Mouse (Mus musculus) spleen, embryonic (tissue): ENCODE measurements around the gene Tmem63c.

Experiments
- CTCF ChIA-PET: fragments of 350-600 bp; sonication (Branson Sonifier 250); formaldehyde crosslinking; loops from one replicate; lab custom pipeline; 2022; lab: Charles Lee

The Tmem63c gene

DNA sequence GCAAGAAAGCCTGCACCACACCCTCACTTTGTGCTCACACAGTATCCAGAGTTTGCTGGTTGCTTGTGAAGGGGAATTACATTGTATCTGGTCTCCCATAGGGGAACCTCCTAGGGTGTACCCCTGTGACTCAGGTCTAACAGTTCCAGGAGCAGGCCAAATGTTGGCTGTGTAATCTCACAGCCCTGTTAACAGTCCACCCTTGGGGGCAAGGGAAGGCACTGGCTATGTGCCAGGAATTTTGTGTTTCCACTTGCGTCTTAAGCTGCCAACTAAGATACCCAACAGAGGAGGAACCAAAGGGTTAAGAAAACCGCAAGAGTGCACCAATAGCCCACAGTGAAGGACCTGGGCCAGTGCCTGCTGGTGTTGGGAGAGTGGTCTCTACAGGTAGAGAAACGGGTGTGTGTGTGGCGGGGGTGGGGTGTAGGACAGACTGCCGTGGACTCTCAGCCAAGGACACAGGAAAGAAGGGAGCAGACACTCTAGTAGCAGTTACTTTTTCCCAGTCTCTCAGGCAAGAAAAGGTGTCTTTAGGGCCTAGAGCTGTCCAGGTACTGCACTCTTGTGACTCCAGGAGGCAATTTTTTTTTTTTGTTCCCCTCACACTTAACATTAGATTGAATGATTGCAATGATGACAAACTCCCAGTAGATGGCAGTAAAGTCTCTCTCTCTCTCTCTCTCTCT, 20.8 kb upstream of the Tmem63c start:
- CTCF ChIA-PET: interaction anchor here (0.7 kb wide), 1 partner anchor 9 kb away, joined by 5 read pairs; no protein-coding TSS in a partner anchor

DNA sequence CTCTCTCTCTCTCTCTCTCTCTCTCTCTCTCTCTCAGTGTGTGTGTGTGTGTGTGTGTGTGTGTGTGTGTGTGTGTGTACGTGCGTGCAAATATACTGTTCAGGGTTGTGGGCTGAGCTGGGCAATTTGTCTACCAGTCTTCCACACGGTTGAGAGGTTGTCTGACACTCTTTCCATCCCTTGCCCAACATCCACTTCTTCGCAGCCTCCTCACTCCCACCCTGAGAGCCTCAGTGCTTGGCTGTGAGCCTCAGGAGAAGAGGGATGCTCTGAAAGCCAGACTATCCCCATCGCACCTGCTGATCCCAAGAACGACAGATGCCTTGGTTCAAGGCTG, 20.3 kb upstream of the Tmem63c start:
- CTCF ChIA-PET: interaction anchor here (0.7 kb wide), 1 partner anchor 9 kb away, joined by 5 read pairs; no protein-coding TSS in a partner anchor

- CTCF ChIA-PET: interaction anchor here (0.7 kb wide), 1 partner anchor 882 kb away, joined by 6 read pairs; no protein-coding TSS in a partner anchor
Measured at GRCm38 (mm10) chr12:87002209-87002608, 18.9 kb upstream of the Tmem63c start.

DNA sequence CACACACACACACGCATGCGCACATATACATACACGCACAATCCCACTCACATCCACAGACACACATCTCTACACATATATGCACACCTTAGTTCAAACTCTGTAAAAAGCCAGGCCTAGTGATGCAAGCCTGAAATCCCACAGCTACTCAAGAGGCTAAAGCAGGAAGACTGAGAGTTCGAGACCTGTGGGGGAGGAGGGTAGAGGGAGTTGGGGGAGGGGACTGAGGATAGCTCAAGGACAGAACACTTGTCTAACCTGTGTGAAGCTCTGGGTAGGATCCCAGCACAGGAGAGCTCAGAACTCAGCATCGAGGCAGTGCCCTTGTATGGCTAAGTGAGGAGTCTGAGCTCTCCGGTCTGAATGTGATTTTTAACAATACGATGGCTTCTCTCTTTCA, 18.3 kb upstream of the Tmem63c start:
- CTCF ChIA-PET: interaction anchor here (0.7 kb wide), 1 partner anchor 883 kb away, joined by 6 read pairs; no protein-coding TSS in a partner anchor

- CTCF ChIA-PET: no interaction called here
Measured at GRCm38 (mm10) chr12:87003606-87004005, 17.5 kb upstream of the Tmem63c start.

DNA sequence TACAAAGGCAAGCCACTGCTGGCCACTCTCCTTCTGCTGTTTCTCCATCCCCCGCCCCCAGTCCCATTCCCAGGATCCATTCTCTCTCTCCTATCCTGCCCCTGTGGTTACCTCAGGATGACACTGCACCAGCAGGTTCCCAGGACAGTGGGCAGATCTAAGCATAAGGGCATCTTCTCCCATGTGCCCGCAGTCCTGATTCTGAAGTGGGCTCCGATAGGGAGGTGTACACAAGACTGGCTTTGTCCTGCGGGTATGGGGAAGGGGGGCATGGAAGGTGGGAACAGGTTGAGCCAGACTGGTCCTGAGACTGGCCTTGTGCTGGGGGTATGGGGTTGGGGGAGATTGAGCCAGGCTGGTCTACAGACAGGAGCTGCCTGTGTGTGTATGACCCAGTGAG, 16.5 kb upstream of the Tmem63c start:
- CTCF ChIA-PET: no interaction called here

- CTCF ChIA-PET: no interaction called here
Measured at GRCm38 (mm10) chr12:87017041-87017440, 4.1 kb upstream of the Tmem63c start.

DNA sequence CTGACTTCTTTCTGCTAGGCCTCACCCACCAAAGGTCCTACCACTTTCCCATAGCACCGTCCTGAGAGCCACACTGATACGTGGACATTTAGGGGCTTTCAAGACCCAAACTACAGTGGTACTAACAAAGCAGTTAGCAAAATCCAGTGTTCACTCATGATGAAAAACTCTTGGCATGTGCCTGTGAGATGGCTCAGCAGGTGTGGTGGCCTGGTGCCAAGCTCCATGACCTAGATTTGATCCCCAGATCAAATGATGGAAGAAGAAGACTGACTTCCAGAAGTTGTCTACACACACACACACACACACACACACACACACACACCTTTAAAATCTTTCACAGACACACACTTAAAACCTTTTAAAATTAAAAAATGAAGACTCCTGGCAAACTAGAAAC, 2.4 kb upstream of the Tmem63c start:
- CTCF ChIA-PET: no interaction called here

DNA sequence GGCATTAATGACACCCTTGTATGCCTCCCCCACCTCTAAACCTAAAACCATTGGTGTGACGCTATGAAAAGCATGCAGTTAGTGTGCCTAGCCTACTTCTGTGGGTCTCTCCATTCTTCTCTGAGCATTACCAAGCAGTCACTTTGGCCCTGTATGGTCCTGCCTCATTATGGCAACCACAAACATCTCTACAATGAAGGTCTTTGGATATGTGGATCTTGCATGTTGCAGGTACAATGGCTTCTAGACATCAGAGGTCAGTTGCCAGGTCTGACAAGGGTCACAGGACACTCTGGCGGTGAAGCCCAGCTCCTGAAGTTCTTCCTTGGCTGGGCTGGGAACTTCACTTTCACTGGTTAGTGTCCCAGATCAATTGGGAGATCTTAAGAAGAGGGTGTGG, 866 bp downstream of the Tmem63c start:
- CTCF ChIA-PET: no interaction called here

GRCm38 (mm10) chr12:87023456-87023855, 2.3 kb downstream of the Tmem63c start:
- CTCF ChIA-PET: no interaction called here

- CTCF ChIA-PET: no interaction called here
Measured at GRCm38 (mm10) chr12:87026109-87026870, 5.2 kb downstream of the Tmem63c start.

GRCm38 (mm10) chr12:87026871-87027240, 5.7 kb downstream of the Tmem63c start:
- CTCF ChIA-PET: no interaction called here

DNA sequence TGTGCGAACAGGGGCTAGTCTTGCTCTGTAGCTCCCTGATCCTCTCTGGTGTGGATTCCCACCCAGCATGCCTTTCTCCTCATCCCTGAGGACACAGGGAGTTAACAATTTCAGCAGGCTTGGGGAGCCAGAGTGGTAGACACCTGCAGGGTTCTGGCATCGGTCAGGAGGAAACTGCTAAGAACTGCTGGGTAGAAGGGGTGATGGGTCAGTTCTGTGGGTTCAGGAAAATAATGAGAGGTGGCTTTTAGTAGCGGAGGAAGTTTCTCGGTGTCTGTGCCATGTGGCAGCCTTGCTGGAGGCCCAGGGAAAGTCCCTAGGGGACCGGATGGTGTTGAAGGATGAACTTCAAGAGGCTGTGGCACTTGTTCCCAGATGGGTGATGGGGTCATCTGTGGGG, 6.3 kb downstream of the Tmem63c start:
- CTCF ChIA-PET: no interaction called here

DNA sequence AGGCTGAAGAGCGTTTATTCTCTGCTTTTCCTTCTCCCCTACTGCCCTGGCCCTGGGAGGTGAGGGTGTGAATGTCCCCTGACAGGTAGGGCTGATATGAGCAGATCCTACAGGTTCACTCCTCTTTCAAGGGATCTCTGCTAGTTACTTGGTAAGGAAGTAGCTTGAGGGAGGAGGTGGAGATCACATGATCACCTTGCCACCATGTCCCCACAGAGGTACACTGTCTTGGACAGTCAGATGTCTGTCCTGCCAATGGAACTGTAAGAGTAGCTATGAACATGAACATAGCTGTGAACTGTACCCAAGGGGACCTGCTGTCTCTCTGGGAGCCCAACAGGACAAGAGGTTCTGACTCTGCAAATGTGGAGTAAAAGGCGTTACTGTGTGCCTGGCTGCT, 6.9 kb downstream of the Tmem63c start:
- CTCF ChIA-PET: no interaction called here

DNA sequence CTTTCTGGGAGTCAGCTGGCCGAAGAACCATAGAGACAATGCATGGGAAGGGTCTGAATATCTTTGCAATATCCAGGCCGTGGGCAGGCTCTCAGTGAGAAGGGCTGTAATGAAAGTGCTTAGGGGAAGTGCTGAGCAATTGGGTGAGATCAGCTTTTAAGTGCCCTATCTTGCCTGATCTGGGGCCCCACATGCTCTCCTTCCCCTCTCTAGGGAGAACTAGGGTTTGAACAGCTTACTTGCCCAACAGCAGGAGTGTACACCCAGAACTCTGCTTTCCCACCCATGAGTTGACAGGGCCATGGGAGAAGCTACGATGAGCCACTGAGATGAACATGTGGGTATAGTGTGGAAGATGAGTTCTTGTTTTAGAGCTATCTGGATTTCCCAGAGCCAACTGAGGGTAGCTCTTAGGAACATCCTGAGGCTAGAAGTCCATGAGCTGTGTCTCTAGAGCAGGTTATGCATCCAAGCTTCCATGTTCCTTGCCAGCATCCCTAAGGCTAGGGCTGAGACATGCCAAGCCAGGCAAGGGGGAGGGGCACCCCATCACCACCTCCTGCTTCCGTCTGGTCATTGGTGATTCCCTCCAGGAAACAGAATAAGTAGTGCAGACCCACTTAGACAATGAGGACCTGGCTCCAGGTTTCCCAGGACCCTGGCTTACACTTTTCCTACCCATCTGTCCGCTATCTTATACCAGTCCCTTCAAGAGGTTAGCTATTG, 8.3 kb downstream of the Tmem63c start:
- CTCF ChIA-PET: no interaction called here

GRCm38 (mm10) chr12:87031163-87031763, 10.1 kb downstream of the Tmem63c start:
- CTCF ChIA-PET: no interaction called here

DNA sequence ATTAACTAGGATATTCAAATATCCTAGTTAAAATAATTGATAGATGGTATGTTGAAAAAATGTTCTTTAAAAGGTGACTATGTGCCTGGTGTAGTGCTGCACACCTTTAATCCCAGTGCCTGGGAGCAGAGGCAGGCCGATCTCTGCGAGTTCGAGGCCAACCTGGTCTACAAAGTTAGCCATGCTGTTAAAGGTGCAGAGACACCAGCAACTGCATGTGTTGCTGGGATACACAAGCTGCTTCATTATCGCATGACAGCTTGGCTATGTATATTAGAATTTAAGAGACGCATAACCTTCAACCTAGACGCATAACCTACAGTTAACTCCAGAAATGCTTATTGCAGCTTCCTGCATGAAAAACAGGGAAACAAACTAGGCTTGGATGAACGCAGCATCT, 15.5 kb downstream of the Tmem63c start:
- CTCF ChIA-PET: no interaction called here

DNA sequence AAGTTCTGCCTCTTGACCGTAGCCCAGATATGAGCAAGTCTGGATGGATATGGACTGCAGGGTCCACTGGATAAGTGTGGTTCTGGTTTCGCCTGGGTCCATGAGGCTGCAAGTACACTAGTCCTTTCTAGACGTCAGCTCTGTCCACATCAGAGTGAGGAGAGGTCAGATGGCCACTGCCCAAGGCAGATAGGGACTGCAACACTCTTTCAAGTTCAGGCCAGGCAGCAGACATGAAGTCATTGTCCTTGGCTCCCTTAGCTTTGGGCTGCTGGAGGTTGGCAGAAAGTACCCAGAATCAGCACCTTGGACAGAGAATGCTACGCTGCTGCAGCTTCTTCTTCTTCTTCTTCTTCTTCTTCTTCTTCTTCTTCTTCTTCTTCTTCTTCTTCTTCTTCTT, 19.0 kb downstream of the Tmem63c start:
- CTCF ChIA-PET: no interaction called here

DNA sequence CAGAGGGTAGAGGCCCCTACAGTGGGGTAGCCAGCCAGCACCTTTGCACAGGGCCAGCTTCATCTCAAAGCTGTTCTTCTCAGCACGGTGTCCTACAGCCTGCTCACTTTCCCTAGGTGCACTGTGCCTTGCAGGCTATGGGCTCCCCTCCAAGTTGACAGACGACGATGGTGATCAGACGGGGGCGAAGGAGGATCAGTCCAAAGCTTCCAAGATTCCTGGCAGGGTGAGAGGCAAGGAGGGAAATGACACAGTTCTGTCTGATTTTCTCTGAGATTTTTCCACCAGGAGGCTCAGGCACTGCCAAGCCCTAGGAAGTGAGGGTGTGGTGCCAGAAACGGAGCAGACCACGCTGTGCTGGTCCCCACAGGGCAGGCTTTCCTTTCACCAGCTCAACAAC, 19.7 kb downstream of the Tmem63c start:
- CTCF ChIA-PET: interaction anchor here (0.6 kb wide), 1 partner anchor 18 kb away, joined by 3 read pairs; no protein-coding TSS in a partner anchor

DNA sequence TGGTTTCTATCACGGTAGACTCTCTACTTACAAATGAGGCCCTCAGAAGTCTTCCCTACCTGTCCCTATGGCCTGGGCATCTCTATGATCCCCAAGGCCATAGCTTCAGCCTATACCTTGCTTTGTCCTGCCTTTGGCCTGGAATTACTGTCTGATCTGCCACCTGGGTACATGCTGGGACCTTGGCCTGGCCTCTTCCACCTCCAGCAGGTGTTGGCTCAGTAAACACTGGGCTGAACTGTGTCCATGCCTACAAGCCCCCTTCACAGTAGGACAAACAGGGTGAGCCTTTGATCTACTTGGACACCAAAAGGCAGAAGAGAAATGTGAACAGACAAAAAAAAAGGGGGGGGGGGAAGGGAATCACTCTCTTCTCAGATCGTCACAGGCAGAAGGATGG, 21.3 kb downstream of the Tmem63c start:
- CTCF ChIA-PET: no interaction called here

- CTCF ChIA-PET: no interaction called here
Measured at GRCm38 (mm10) chr12:87043221-87043620, 22.1 kb downstream of the Tmem63c start.

DNA sequence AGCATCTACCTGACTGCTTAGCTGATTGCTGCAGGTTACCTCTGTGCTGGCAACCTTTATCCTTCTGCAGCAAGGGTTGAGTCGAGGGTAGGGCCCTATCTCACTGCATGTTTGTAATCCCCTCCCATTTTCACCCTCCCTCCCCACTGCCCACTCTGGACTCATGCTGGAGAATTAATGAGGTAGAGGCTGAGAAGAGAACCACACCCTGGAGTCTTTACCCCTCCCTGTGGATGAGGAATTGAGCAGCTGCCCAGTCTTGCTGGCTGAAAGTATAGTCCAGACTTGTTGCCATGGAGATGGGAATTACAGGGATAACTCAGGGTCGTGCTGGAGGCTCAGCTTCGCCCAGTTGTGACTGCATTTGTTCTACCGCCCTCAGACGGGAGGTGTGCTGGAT, 23.6 kb downstream of the Tmem63c start:
- CTCF ChIA-PET: no interaction called here
